8 mouse cellular contexts compared by ENCODE assay signal in genomic region chr2:155619817-155620216, GRCm38 (mm10). TPM values are rescaled to one million over a fixed set of nuclear protein-coding genes. Genes with fewer than 3 reads are reported as not detected.
DNase-seq lines count a peak whose midpoint lies in the region; ATAC-seq and TF ChIP-seq lines count a peak whose summit lies in the region.

No protein-coding gene starts in this region.

- intact Hi-C loops in heart, postnatal 25 days (cut with DNase I) = loop anchor here (1.0 kb wide), 1 partner anchor 104 kb away; no protein-coding TSS in a partner anchor

- H3K27me3 ChIP-seq in E14TG2a.4 (ENCODE audit: insufficient read depth, low read length) = peaks cover 27% of the 10 kb centered on the region
- 0 out of 2 replicates have a peak, but pooled peaks cover 3% of the 10 kb centered on the region for H3K27me3 ChIP-seq in forebrain, embryonic 13.5 days
- no peaks in the 10 kb centered on the region for H3K27me3 ChIP-seq in thymus, adult 2 months (ENCODE audit: control insufficient read depth, insufficient read depth, low read length)

- peak; percentile 96 for TF ChIP-seq CTCF in E14TG2a.4 (conservative IDR thresholded peaks at IDR 0.05; ENCODE audit: low read length)
- TF ChIP-seq CTCF in lung, adult 2 months (IDR thresholded peaks at IDR 0.05; ENCODE audit: insufficient read depth, low read length) = peak; percentile 78
- peak; percentile 94 for TF ChIP-seq CTCF in olfactory bulb, adult 2 months (IDR thresholded peaks at IDR 0.05; ENCODE audit: insufficient read depth, low read depth, low read length)
- peak; percentile 85 for TF ChIP-seq CTCF in thymus, adult 2 months (IDR thresholded peaks at IDR 0.05; ENCODE audit: borderline replicate concordance, control insufficient read depth, extremely low read depth, insufficient read depth, low read length, poor library complexity)

- H3K4me1 ChIP-seq in E14TG2a.4 (replicated peaks; ENCODE audit: low read depth, low read length) = peaks cover 81% of the 10 kb centered on the region
- H3K4me1 ChIP-seq in forebrain, embryonic 13.5 days = no peaks in the 10 kb centered on the region
- H3K4me1 ChIP-seq in lung, adult 2 months (ENCODE audit: control insufficient read depth, insufficient read depth, low read length) = no peaks in the 10 kb centered on the region
- H3K4me1 ChIP-seq in olfactory bulb, adult 2 months (ENCODE audit: control insufficient read depth, insufficient read depth, low read length) = no peaks in the 10 kb centered on the region
- no peaks in the 10 kb centered on the region for H3K4me1 ChIP-seq in thymus, adult 2 months (replicated peaks; ENCODE audit: control insufficient read depth, insufficient read depth, low read length)

- DNase-seq in c-Kit-positive CD71-positive TER-119-negative erythroid progenitor cells, embryonic 14.5 days (ENCODE audit: low read depth) = peak; percentile 79
- peak; percentile 33 for DNase-seq in heart, postnatal 25 days (ENCODE audit: low spot score)
- peak; percentile 79 to 93 for DNase-seq in layer of hippocampus, adult 18-20 months (ENCODE audit: low spot score in 2 of 2)
- DNase-seq in lung, adult 2 months = peak; percentile 87
- peak; percentile 93 for DNase-seq in thymus, adult 2 months

- WGBS in forebrain, embryonic 13.5 days = 25% methylated on average over 8 of the region's 8 CpGs
- 18% methylated on average over 8 of the region's 8 CpGs for WGBS in lung, adult 2 months
- WGBS in olfactory bulb, adult 2 months = 20% methylated on average over 8 of the region's 8 CpGs
- WGBS in thymus, adult 2 months = 17% methylated on average over 8 of the region's 8 CpGs

- no peak overlapping the region for H3K9ac ChIP-seq in forebrain, embryonic 13.5 days

- no peak overlapping the region for H3K4me2 ChIP-seq in forebrain, embryonic 13.5 days

- peak; percentile 51; the same call in 1 of the 2 replicates for ATAC-seq in forebrain, embryonic 13.5 days

- no peaks in the 10 kb centered on the region for H3K36me3 ChIP-seq in E14TG2a.4 (ENCODE audit: insufficient read depth, low read length)
- no peaks in the 10 kb centered on the region for H3K36me3 ChIP-seq in forebrain, embryonic 13.5 days (ENCODE audit: poor library complexity, severe bottlenecking)
- H3K36me3 ChIP-seq in thymus, adult 2 months (ENCODE audit: control insufficient read depth, insufficient read depth, low read length) = no peaks in the 10 kb centered on the region

- no peak overlapping the region for H3K4me3 ChIP-seq in E14TG2a.4 (replicated peaks; ENCODE audit: low read length)
- no peak overlapping the region for H3K4me3 ChIP-seq in forebrain, embryonic 13.5 days
- no peak overlapping the region for H3K4me3 ChIP-seq in lung, adult 2 months (replicated peaks; ENCODE audit: extremely low read depth, low read depth, low read length)
- no peak overlapping the region for H3K4me3 ChIP-seq in olfactory bulb, adult 2 months (ENCODE audit: insufficient read depth, low read depth, low read length)
- H3K4me3 ChIP-seq in thymus, adult 2 months (ENCODE audit: control insufficient read depth, insufficient read depth, low read length) = no peak overlapping the region

- no peak for TF ChIP-seq POLR2A in lung, adult 2 months (IDR thresholded peaks at IDR 0.05; ENCODE audit: borderline replicate concordance, extremely low read depth, low read depth, low read length)
- TF ChIP-seq POLR2A in olfactory bulb, adult 2 months (IDR thresholded peaks at IDR 0.05; ENCODE audit: insufficient read depth, low read depth, low read length) = no peak
- no peak for TF ChIP-seq POLR2A in thymus, adult 2 months (IDR thresholded peaks at IDR 0.05; ENCODE audit: control insufficient read depth, extremely low read depth, insufficient read depth, low read length, poor library complexity)

- no peak overlapping the region for H3K27ac ChIP-seq in forebrain, embryonic 13.5 days
- H3K27ac ChIP-seq in olfactory bulb, adult 2 months (ENCODE audit: insufficient read depth, low read depth, low read length) = no peak overlapping the region
- H3K27ac ChIP-seq in thymus, adult 2 months (ENCODE audit: control insufficient read depth, insufficient read depth, low read length) = no peak overlapping the region

- H3K9me3 ChIP-seq in E14TG2a.4 (ENCODE audit: low read length) = no peaks in the 10 kb centered on the region
- no peaks in the 10 kb centered on the region for H3K9me3 ChIP-seq in forebrain, embryonic 13.5 days (replicated peaks)

RNA-seq across cellular contexts. Expression of gene Myh7b, which starts 8.8 kb away (rescaled TPM):
- 0.28 and 0.61 TPM in 2 replicates for polyA plus RNA-seq in forebrain, embryonic 13.5 days (2015; fragmentation: Nextera tagmentation; extraction: Ambion mirVana)
- total RNA-seq in heart, postnatal 25 days (2021) = 10 to 100 TPM; 35.4 to 36.0 TPM
- total RNA-seq in layer of hippocampus, adult 18-20 months (2021) = 1 to 10 TPM; 3.0 to 4.9 TPM
- 0.07 TPM in 1 of 2 replicates, not detected in the other for polyA plus RNA-seq in lung, adult 2 months (2012; rRNA removed)
- polyA plus RNA-seq in olfactory bulb, adult 2 months (2012; ENCODE audit: insufficient read depth, insufficient read length, low replicate concordance, missing spikeins) = not detected in 2 replicates
- polyA plus RNA-seq in thymus, adult 2 months (2012; rRNA removed) = 0.09 and 1.0 TPM in 2 replicates

RNA-seq across cellular contexts. Expression of gene Gss, which starts 27.2 kb away (rescaled TPM):
- polyA plus RNA-seq in forebrain, embryonic 13.5 days (2015; fragmentation: Nextera tagmentation; extraction: Ambion mirVana) = 16.7 and 18.7 TPM in 2 replicates
- 10 to 100 TPM; 13.4 to 13.9 TPM for total RNA-seq in heart, postnatal 25 days (2021)
- total RNA-seq in layer of hippocampus, adult 18-20 months (2021) = 10 to 100 TPM; 23.4 to 24.7 TPM
- polyA plus RNA-seq in lung, adult 2 months (2012; rRNA removed) = 32.7 and 35.4 TPM in 2 replicates
- polyA plus RNA-seq in olfactory bulb, adult 2 months (2012; ENCODE audit: insufficient read depth, insufficient read length, low replicate concordance, missing spikeins) = not detected in 2 replicates
- 20.6 and 23.2 TPM in 2 replicates for polyA plus RNA-seq in thymus, adult 2 months (2012; rRNA removed)

Comparison
In these comparisons a context has a peak if more than half of its experiments do, and no peak if none do; other contexts are left out.
1. DNase-seq: peak in every context shown above with its lines; median percentile 93 in thymus, adult 2 months; 87 in lung, adult 2 months; 86 in layer of hippocampus, adult 18-20 months; 79 in c-Kit-positive CD71-positive TER-119-negative erythroid progenitor cells, embryonic 14.5 days; 33 in heart, postnatal 25 days.